Mouse (Mus musculus): ENCODE data around the gene Plpp6. TPM values are rescaled to one million over a fixed set of nuclear protein-coding genes. Genes with fewer than 3 reads are reported as not detected.

The Plpp6 gene
- 8.9 and 13.7 TPM in 2 replicates for polyA plus RNA-seq (2015; fragmentation: Nextera tagmentation; extraction: Ambion mirVana)

DNA sequence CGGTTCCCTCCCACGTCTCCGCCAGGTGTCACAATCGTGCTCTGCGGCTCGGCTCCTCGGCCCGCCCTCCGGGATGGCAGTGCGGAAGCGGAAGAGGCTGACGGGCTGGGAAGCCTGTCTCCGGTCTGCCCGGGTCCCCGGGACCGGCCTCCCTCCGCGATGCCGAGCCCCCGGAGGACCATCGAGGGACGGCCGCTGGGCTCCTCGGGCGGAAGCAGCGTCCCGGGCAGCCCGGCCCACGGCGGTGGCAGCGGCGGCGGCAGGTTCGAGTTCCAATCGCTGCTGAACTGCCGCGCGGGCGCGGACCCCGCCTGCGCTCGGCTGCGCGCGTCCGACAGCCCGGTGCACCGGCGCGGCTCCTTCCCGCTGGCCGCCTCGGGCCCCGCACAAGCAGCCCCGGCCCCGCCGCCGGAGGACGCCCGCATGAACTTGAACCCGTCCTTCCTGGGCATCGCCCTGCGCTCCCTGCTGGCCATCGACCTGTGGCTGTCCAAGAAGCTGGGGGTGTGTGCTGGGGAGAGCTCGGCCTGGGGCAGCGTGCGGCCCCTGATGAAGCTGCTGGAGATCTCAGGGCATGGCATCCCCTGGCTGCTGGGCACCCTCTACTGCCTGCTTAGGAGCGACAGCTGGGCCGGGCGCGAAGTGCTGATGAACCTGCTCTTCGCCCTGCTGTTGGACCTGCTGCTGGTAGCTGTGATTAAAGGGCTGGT lies at the start of gene Plpp6:
Gene Plpp6 (plus strand): TSS at position 112 of the 710 bp plus-strand sequence.
- H3K27ac ChIP-seq (ENCODE audit: low read length) = peak within 1 kb of the TSS; percentile 66
- ATAC-seq = peak; percentile 95

DNA sequence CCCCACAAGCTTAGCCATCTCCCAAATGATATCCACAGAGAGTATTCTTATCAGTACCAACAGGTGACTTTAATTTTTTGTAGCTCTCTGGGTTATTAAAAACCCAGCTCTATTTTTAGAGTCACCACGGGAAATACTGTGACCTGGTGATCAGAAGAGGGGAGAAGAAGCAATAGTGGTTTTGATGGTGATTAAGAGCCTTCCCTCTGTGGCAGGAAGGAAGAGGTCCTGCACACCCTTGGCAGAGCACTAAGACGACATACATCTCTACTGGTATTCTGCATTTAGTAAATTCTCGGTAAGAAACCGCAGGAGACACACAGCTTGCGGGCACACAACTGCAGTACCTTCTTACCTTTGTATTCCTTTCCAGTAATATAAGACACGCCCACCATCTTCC lies 49.2 kb upstream of the Plpp6 start:
- Histone ChIP-seq H3K27ac (ENCODE audit: low read length) (no peak overlapping the region), H3K36me3 (ENCODE audit: control insufficient read depth, insufficient read depth, low read length) (no peaks in the 10 kb centered on the region), H3K4me2 (ENCODE audit: low read depth, low read length) (no peak overlapping the region), H3K9ac (ENCODE audit: low read depth, low read length) (no peak overlapping the region), H3K9me3 (ENCODE audit: control insufficient read depth, low read length) (no peaks in the 10 kb centered on the region), H3K27me3 (replicated peaks; ENCODE audit: control insufficient read depth, insufficient read depth, low read length) (no peaks in the 10 kb centered on the region), H3K4me1 (ENCODE audit: control insufficient read depth, insufficient read depth, low read length) (peaks cover 7% of the 10 kb centered on the region), H3K4me3 (ENCODE audit: low read length) (no peak overlapping the region)
- 80% methylated on average over 6 of the region's 6 CpGs for WGBS
- ATAC-seq = no peak

More for the DNA sequence above, at the start of gene Plpp6:
- H3K4me1 ChIP-seq (ENCODE audit: control insufficient read depth, insufficient read depth, low read length) = peaks cover 2% of the 10 kb centered on the region; the same call in 1 of the 2 replicates
- no peaks in the 10 kb centered on the region for H3K9me3 ChIP-seq (ENCODE audit: control insufficient read depth, low read length)
- under 1% methylated on average over 64 of the region's 73 CpGs for WGBS
- peak within 1 kb of the TSS; percentile 90 for H3K9ac ChIP-seq (ENCODE audit: low read depth, low read length)
- H3K4me2 ChIP-seq (ENCODE audit: low read depth, low read length) = peak within 1 kb of the TSS; percentile 76
- H3K27me3 ChIP-seq (replicated peaks; ENCODE audit: control insufficient read depth, insufficient read depth, low read length) = no peaks in the 10 kb centered on the region
- H3K4me3 ChIP-seq (ENCODE audit: low read length) = peak within 1 kb of the TSS; percentile 90
- no peaks in the 10 kb centered on the region for H3K36me3 ChIP-seq (ENCODE audit: control insufficient read depth, insufficient read depth, low read length)

DNA sequence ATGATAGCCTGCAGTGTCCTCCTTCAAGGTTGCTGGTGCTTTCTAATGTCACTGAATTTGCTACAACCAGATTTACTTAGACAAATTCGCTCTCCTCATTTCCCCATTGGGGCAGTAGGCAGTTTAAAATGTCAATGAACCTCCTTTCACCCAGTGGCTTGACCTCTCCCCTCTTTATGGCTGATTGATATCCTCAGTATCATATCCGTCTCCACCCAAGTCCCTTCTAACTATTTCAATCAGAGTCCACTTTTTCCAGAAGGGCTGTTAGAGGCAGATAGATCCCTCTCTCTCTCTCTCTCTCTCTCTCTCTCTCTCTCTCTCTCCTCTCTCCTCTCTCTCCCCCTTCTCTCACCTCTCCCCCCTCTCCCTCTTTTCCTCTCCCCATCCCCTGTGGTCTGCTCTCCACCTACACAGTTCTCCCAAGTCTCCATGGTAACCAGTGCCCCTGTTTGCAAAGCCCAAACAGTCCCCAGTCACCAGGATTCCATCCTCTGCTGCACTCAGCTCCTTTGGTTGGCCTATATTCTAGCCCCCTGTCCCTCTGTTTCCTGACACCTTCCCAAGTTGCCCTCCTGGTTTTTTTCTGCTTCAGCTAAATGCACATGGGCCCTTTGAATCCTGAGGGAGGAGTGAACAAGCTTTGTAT lies 48.0 kb upstream of the Plpp6 start:
- Histone ChIP-seq H3K4me2 (ENCODE audit: low read depth, low read length) (no peak overlapping the region), H3K27ac (ENCODE audit: low read length) (no peak overlapping the region), H3K9me3 (ENCODE audit: control insufficient read depth, low read length) (no peaks in the 10 kb centered on the region), H3K36me3 (ENCODE audit: control insufficient read depth, insufficient read depth, low read length) (no peaks in the 10 kb centered on the region), H3K4me1 (ENCODE audit: control insufficient read depth, insufficient read depth, low read length) (peaks cover 7% of the 10 kb centered on the region), H3K9ac (ENCODE audit: low read depth, low read length) (no peak overlapping the region), H3K4me3 (ENCODE audit: low read length) (no peak overlapping the region), H3K27me3 (replicated peaks; ENCODE audit: control insufficient read depth, insufficient read depth, low read length) (no peaks in the 10 kb centered on the region)
- ATAC-seq = peak; percentile 58
- WGBS = 60% methylated on average over 2 of the region's 2 CpGs

DNA sequence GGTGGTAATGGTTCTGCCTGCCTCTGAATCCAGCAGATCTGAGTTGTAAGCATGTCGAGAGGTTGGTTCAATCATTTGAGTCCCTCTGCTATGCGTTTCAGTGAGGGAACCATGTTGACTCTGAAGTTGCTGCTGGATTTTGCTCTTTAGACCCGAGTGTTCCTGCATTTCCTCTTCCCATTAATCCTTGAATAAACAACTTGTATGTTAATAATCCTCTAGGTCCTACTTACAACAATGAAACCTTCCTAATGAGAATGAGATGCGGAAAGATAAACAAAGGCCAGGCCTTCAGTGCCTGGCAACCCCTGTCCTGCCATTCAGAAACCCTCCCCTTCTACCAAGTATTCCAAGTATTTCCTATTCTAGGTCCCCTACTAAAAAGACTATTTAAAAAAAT lies 47.3 kb upstream of the Plpp6 start:
- no peak overlapping the region for H3K27ac ChIP-seq (ENCODE audit: low read length)
- H3K4me1 ChIP-seq (ENCODE audit: control insufficient read depth, insufficient read depth, low read length) = peaks cover 7% of the 10 kb centered on the region
- H3K9ac ChIP-seq (ENCODE audit: low read depth, low read length) = no peak overlapping the region
- no peak overlapping the region for H3K4me3 ChIP-seq (ENCODE audit: low read length)
- no peaks in the 10 kb centered on the region for H3K36me3 ChIP-seq (ENCODE audit: control insufficient read depth, insufficient read depth, low read length)
- H3K4me2 ChIP-seq (ENCODE audit: low read depth, low read length) = no peak overlapping the region
- no peaks in the 10 kb centered on the region for H3K27me3 ChIP-seq (replicated peaks; ENCODE audit: control insufficient read depth, insufficient read depth, low read length)
- no peaks in the 10 kb centered on the region for H3K9me3 ChIP-seq (ENCODE audit: control insufficient read depth, low read length)
- 24% methylated on average over 4 of the region's 4 CpGs for WGBS
- ATAC-seq = peak; percentile 70

DNA sequence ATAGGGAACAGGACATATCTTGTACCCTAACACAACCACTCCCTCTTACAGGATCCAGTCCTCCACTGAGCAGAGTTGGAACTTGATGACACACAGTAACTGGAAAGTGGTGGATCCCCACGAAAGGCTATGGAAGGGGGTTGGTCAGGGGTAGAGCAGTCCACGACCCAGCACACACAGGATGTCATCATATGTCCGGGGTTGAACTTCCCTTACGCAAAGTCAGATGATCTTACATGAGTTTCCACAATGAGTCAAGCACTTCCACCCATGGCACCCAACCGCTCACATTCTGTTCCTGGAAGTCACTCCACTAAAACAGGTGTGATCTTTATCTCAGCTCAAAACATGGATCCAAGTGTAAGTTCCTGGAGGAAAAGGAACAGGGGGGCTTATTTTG lies 45.9 kb upstream of the Plpp6 start:
- ATAC-seq = no peak
- no peak overlapping the region for H3K4me2 ChIP-seq (ENCODE audit: low read depth, low read length)
- H3K9ac ChIP-seq (ENCODE audit: low read depth, low read length) = no peak overlapping the region
- H3K9me3 ChIP-seq (ENCODE audit: control insufficient read depth, low read length) = no peaks in the 10 kb centered on the region
- no peaks in the 10 kb centered on the region for H3K27me3 ChIP-seq (replicated peaks; ENCODE audit: control insufficient read depth, insufficient read depth, low read length)
- H3K4me3 ChIP-seq (ENCODE audit: low read length) = no peak overlapping the region
- no peaks in the 10 kb centered on the region for H3K36me3 ChIP-seq (ENCODE audit: control insufficient read depth, insufficient read depth, low read length)
- whole genome bisulfite sequencing = 73% methylated on average over 5 of the region's 5 CpGs
- peaks cover 7% of the 10 kb centered on the region for H3K4me1 ChIP-seq (ENCODE audit: control insufficient read depth, insufficient read depth, low read length)
- H3K27ac ChIP-seq (ENCODE audit: low read length) = no peak overlapping the region

DNA sequence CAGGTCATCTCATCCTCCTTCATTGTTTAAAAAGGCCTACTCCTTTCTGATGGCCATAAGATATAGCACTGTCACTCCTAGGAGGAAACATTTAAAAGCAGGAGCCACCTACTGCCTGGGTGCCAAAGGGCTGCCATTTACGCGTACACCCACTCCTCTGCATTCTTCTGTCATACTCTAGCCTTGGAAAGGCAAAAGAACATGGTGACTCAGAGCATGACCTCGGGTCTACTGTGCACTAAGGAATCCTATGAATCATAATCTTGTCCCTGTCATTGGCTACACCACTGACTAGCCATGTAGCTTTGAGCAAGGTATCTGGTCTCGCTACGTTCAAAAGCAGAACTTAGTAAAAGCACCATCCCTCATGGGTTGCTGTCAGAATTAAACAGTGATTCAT lies 37.4 kb upstream of the Plpp6 start:
- 88% methylated on average over 5 of the region's 5 CpGs for WGBS
- ATAC-seq = no peak
- no peaks in the 10 kb centered on the region for H3K9me3 ChIP-seq (ENCODE audit: control insufficient read depth, low read length)
- no peak overlapping the region for H3K4me2 ChIP-seq (ENCODE audit: low read depth, low read length)
- no peaks in the 10 kb centered on the region for H3K27me3 ChIP-seq (replicated peaks; ENCODE audit: control insufficient read depth, insufficient read depth, low read length)
- no peaks in the 10 kb centered on the region for H3K36me3 ChIP-seq (ENCODE audit: control insufficient read depth, insufficient read depth, low read length)
- no peak overlapping the region for H3K9ac ChIP-seq (ENCODE audit: low read depth, low read length)
- no peak overlapping the region for H3K27ac ChIP-seq (ENCODE audit: low read length)
- H3K4me1 ChIP-seq (ENCODE audit: control insufficient read depth, insufficient read depth, low read length) = no peaks in the 10 kb centered on the region
- no peak overlapping the region for H3K4me3 ChIP-seq (ENCODE audit: low read length)

DNA sequence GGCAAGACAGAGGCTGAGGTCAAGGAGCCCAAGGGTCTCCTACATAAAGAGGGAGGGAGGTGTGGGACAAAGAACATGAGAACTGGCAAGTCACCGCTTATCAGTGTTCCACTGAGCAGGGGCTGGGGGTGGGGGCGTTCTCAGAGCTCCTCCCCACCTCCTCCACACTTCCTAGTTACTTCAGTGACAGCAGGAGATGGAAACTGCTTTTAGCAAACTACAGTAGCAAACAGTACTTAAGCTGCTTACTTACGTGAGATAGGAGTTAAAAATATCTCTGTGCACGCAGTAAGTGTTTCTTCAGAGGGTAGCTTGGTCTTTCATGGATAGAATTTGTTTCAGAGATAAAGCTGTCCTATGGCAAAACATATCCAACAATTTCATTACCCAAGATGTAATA lies 36.4 kb upstream of the Plpp6 start:
- no peak for ATAC-seq
- Histone ChIP-seq H3K9me3 (ENCODE audit: control insufficient read depth, low read length) (no peaks in the 10 kb centered on the region), H3K27me3 (replicated peaks; ENCODE audit: control insufficient read depth, insufficient read depth, low read length) (no peaks in the 10 kb centered on the region), H3K4me2 (ENCODE audit: low read depth, low read length) (no peak overlapping the region), H3K36me3 (ENCODE audit: control insufficient read depth, insufficient read depth, low read length) (no peaks in the 10 kb centered on the region), H3K4me3 (ENCODE audit: low read length) (no peak overlapping the region), H3K4me1 (ENCODE audit: control insufficient read depth, insufficient read depth, low read length) (no peaks in the 10 kb centered on the region), H3K27ac (ENCODE audit: low read length) (no peak overlapping the region), H3K9ac (ENCODE audit: low read depth, low read length) (no peak overlapping the region)
- 57% methylated on average over 4 of the region's 4 CpGs for WGBS

DNA sequence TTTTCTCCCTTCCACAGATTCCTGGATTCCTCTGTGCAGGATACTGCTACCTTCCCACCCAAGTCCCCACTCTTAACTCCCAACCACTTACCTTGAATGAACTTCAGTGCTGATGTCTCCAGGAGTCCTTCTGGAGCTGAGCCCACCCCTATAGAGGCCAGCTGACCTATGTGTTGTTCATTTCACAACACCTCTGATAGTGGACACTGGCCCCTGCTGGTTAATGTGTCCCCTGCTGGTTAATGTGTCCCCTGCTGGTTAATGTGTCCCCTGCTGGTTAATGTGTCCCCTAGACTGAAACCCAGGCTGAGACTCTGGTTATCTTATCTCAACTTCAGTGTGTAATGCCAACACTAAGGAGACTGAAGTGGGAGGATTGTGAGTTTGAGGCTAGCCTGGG lies 34.7 kb upstream of the Plpp6 start:
- Histone ChIP-seq H3K27ac (ENCODE audit: low read length) (no peak overlapping the region), H3K4me1 (ENCODE audit: control insufficient read depth, insufficient read depth, low read length) (no peaks in the 10 kb centered on the region), H3K9ac (ENCODE audit: low read depth, low read length) (no peak overlapping the region), H3K4me2 (ENCODE audit: low read depth, low read length) (no peak overlapping the region), H3K36me3 (ENCODE audit: control insufficient read depth, insufficient read depth, low read length) (no peaks in the 10 kb centered on the region), H3K27me3 (replicated peaks; ENCODE audit: control insufficient read depth, insufficient read depth, low read length) (no peaks in the 10 kb centered on the region), H3K9me3 (ENCODE audit: control insufficient read depth, low read length) (no peaks in the 10 kb centered on the region), H3K4me3 (ENCODE audit: low read length) (no peak overlapping the region)
- ATAC-seq = peak; percentile 58

DNA sequence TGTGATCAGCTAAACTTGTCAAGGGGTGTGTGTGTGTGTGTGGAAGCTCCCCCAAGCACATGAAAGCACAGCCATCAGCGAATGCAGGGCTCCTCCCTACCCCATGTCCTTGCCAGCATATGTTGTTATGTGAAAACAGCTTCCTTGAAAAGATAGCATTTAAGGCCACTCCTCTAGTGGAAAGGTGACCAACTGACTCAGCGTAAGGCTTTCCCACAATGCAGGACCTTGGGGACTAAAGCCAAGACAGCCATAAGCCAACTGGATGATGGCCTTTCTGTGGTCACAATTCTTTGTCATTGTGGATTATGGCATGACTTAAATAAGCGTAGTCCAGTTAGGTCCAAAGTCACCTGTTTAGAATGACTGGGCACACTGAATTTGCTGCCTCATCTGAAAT lies 28.9 kb upstream of the Plpp6 start:
- no peaks in the 10 kb centered on the region for H3K4me1 ChIP-seq (ENCODE audit: control insufficient read depth, insufficient read depth, low read length)
- no peak overlapping the region for H3K4me3 ChIP-seq (ENCODE audit: low read length)
- no peaks in the 10 kb centered on the region for H3K9me3 ChIP-seq (ENCODE audit: control insufficient read depth, low read length)
- ATAC-seq = no peak
- H3K27ac ChIP-seq (ENCODE audit: low read length) = no peak overlapping the region
- WGBS = 85% methylated on average over 3 of the region's 3 CpGs
- H3K9ac ChIP-seq (ENCODE audit: low read depth, low read length) = no peak overlapping the region
- H3K27me3 ChIP-seq (replicated peaks; ENCODE audit: control insufficient read depth, insufficient read depth, low read length) = no peaks in the 10 kb centered on the region
- H3K4me2 ChIP-seq (ENCODE audit: low read depth, low read length) = no peak overlapping the region
- H3K36me3 ChIP-seq (ENCODE audit: control insufficient read depth, insufficient read depth, low read length) = no peaks in the 10 kb centered on the region
